Mouse (Mus musculus) heart, embryonic 11.5 days (tissue): ENCODE data around the gene Gm20878. TPM values are rescaled to one million over a fixed set of nuclear protein-coding genes. Genes with fewer than 3 reads are reported as not detected.
"Not testable (repeated sequence)": the region's sequence is repeated elsewhere in the genome, so short reads cannot be mapped to it uniquely, and the experiment has no call there.

Experiments used
- ATAC-seq: fragments of 200-750 bp; cut with Nextera tagmentation; replicated peaks from 2 replicates; pipeline ENCODE4 v1.8.0; 2017; ENCODE audit warnings: moderate library complexity; ENCODE audit not compliant: insufficient number of reproducible peaks, low FRiP score, low TSS enrichment
- H3K27ac ChIP-seq: fragments of 300-500 bp; sonication (generic); 2 replicates; pipeline ENCODE4 v1.5.1; 2014; ENCODE audit warnings: mild to moderate bottlenecking, low read depth, low read length
- H3K27me3 ChIP-seq: fragments of 300-500 bp; sonication (generic); 2 replicates; pipeline ENCODE4 v1.6.1; 2014; ENCODE audit warnings: mild to moderate bottlenecking, low read length, mixed read lengths; ENCODE audit not compliant: control insufficient read depth, insufficient read depth
- H3K36me3 ChIP-seq: fragments of 300-500 bp; sonication (generic); 2 replicates; pipeline ENCODE4 v1.6.1; 2014; ENCODE audit warnings: mild to moderate bottlenecking, low read length, moderate library complexity, mixed read lengths; ENCODE audit not compliant: control insufficient read depth, insufficient read depth
- H3K4me1 ChIP-seq: fragments of 300-500 bp; sonication (generic); 2 replicates; pipeline ENCODE4 v1.6.1; 2014; ENCODE audit warnings: low read length; ENCODE audit not compliant: control insufficient read depth, insufficient read depth
- H3K4me2 ChIP-seq: fragments of 300-500 bp; sonication (generic); 2 replicates; pipeline ENCODE4 v1.6.1; 2014; ENCODE audit warnings: mild to moderate bottlenecking, moderate library complexity
- H3K4me3 ChIP-seq: fragments of 300-500 bp; sonication (generic); 2 replicates; pipeline ENCODE4 v1.5.1; 2014; ENCODE audit warnings: low read depth, low read length
- H3K9ac ChIP-seq: fragments of 300-500 bp; sonication (generic); 2 replicates; pipeline ENCODE4 v1.6.1; 2014; ENCODE audit warnings: mild to moderate bottlenecking, low read depth, low read length, moderate library complexity
- H3K9me3 ChIP-seq: fragments of 300-500 bp; sonication (generic); replicated peaks from 2 replicates; pipeline ENCODE4 v1.6.1; 2016; ENCODE audit warnings: low read length; ENCODE audit not compliant: control insufficient read depth
- WGBS: fragments of 180-500 bp; shearing (Covaris S2); extraction: QIAGEN DNeasy Blood & Tissue Kit; methylation state at CpG from one replicate; pipeline ENCODE4 v1.1.7; 2014; ENCODE audit not compliant: insufficient replicate concordance; 5-methylcytosine and 5-hydroxymethylcytosine counted together
- polyA plus RNA-seq: library from polyadenylated mRNA; unstranded; fragments of >200 nt; fragmentation: Nextera tagmentation; extraction: Ambion mirVana; gene quantifications from 2 replicates; pipeline ENCODE4 v1.2.1, GENCODE M21; 2014

Gene Gm20878
- 0.83 and 1.9 TPM in 2 replicates for polyA plus RNA-seq

GRCm38 (mm10) chr4:41941272-41941671, at the start of gene Gm20878:
Gm20878 (plus strand) TSS chr4:41941572.
- not testable (repeated sequence) for H3K36me3 ChIP-seq, ATAC-seq, H3K9ac ChIP-seq, H3K4me3 ChIP-seq, H3K27ac ChIP-seq, H3K4me2 ChIP-seq, H3K4me1 ChIP-seq, H3K27me3 ChIP-seq, H3K9me3 ChIP-seq
- no CpG with 5 or more reads among the region's 8 CpGs for WGBS

DNA sequence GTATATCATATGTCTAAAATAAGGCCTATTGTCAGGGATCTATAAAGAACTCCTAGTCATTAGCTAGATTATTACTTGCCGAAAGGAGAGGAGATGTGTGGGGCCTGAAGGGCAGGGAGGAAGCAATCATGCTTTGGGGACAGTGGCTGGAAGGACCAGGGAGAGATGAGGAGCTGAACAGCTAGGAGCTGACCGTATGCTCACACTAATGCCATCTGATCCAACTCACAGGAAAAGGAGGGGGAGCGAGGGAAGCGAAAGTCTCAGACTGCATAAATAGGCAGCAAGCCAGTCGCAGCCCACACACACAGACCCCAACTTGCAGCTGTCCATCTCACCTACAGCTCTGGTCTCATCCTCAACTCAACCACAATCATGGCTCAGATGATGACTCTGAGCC, 38.1 kb upstream of the Gm20878 start, which contains the start of gene Gm21541:
Gene Gm21541 (plus strand): TSS at position 301 of the 400 bp plus-strand sequence.
- H3K36me3 ChIP-seq, H3K9me3 ChIP-seq, H3K27ac ChIP-seq, H3K4me1 ChIP-seq, H3K27me3 ChIP-seq, H3K4me3 ChIP-seq, H3K9ac ChIP-seq, ATAC-seq, H3K4me2 ChIP-seq: not testable (repeated sequence)
- WGBS: no CpG with 5 or more reads among the region's 5 CpGs

DNA sequence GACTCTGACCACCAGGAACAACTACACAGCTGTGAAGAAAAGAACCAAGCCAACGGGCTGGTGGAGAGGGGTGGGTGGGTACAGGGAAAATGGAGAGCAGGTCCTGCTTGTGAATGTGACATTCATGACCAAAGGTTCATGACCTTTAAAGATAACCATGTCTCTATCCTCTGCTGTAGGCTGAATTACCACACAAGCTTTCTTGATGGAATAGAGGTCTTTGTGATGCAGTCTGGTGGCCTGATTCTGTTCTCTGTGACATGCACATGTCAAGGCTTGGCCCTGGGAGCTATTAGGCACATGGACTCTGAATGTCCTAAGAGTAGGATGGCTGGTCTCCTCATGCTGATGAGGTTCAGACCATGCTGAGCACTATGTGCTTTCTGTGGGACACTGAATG, 24.4 kb downstream of the Gm20878 start, which contains the start of gene Fam205a4:
Gene Fam205a4 (plus strand): TSS at position 301 of the 400 bp plus-strand sequence.
- H3K27me3 ChIP-seq, H3K36me3 ChIP-seq, H3K4me3 ChIP-seq, ATAC-seq, H3K4me2 ChIP-seq, H3K4me1 ChIP-seq, H3K27ac ChIP-seq, H3K9me3 ChIP-seq, H3K9ac ChIP-seq: not testable (repeated sequence)
- no CpG with 5 or more reads among the region's 1 CpGs for WGBS

Other genes with a start within 250 kb of the Gm20878 start
- gene Cntfr, start 244.5 kb upstream of the Gm20878 start, polyA plus RNA-seq: 4.1 and 4.3 TPM in 2 replicates
- gene Il11ra1, start 241.6 kb upstream of the Gm20878 start, polyA plus RNA-seq: 128 and 137 TPM in 2 replicates
- 50.2 and 51.6 TPM in 2 replicates for gene Rpp25l, start 228.0 kb upstream of the Gm20878 start, polyA plus RNA-seq
- gene Dctn3, start 218.4 kb upstream of the Gm20878 start, polyA plus RNA-seq: 120 and 126 TPM in 2 replicates
- gene Arid3c, start 210.4 kb upstream of the Gm20878 start, polyA plus RNA-seq: not detected in 2 replicates
- 63.1 and 65.1 TPM in 2 replicates for gene Galt, start 186.3 kb upstream of the Gm20878 start, polyA plus RNA-seq
- 69.9 and 76.8 TPM in 2 replicates for gene Sigmar1, start 185.4 kb upstream of the Gm20878 start, polyA plus RNA-seq
- 42.6 and 42.7 TPM in 2 replicates for gene Ccl27a, start 167.3 kb upstream of the Gm20878 start, polyA plus RNA-seq
- gene Gm21541, start 38.0 kb upstream of the Gm20878 start, polyA plus RNA-seq: not detected in 2 replicates
- gene Fam205a4, start 24.5 kb downstream of the Gm20878 start, polyA plus RNA-seq: not detected in 2 replicates
- not detected in 2 replicates for gene Gm21093, start 93.2 kb downstream of the Gm20878 start, polyA plus RNA-seq
- gene Gm3893, start 149.6 kb downstream of the Gm20878 start, polyA plus RNA-seq: not detected in 2 replicates
- gene Gm13304, start 173.2 kb downstream of the Gm20878 start, polyA plus RNA-seq: 0.56 TPM in 1 of 2 replicates, not detected in the other
- not detected in 2 replicates for gene Gm13306, start 211.9 kb downstream of the Gm20878 start, polyA plus RNA-seq
- gene Gm13305, start 227.0 kb downstream of the Gm20878 start, polyA plus RNA-seq: 0.56 TPM in 1 of 2 replicates, not detected in the other